Mouse (Mus musculus) small intestine, adult 2 months (tissue): ENCODE measurements around the gene C4b.
"Not testable (repeated sequence)": the region's sequence is repeated elsewhere in the genome, so short reads cannot be mapped to it uniquely, and the experiment has no call there.

Source experiments
- CTCF ChIP-seq: fragments of 200-500 bp; IDR thresholded peaks from 2 replicates; pipeline ENCODE4 v1.5.1; 2012; ENCODE audit warnings: low read depth, mild to moderate bottlenecking, control low read depth, inconsistent platforms, low read length, moderate library complexity, mixed read lengths; ENCODE audit not compliant: insufficient replicate concordance, insufficient read length; ENCODE audit errors: extremely low read depth
- POLR2A ChIP-seq: fragments of 200-500 bp; IDR thresholded peaks from 2 replicates; pipeline ENCODE4 v1.6.1; 2012; ENCODE audit warnings: low read depth, mild to moderate bottlenecking, control low read depth, inconsistent platforms, low read length, moderate library complexity

DNA sequence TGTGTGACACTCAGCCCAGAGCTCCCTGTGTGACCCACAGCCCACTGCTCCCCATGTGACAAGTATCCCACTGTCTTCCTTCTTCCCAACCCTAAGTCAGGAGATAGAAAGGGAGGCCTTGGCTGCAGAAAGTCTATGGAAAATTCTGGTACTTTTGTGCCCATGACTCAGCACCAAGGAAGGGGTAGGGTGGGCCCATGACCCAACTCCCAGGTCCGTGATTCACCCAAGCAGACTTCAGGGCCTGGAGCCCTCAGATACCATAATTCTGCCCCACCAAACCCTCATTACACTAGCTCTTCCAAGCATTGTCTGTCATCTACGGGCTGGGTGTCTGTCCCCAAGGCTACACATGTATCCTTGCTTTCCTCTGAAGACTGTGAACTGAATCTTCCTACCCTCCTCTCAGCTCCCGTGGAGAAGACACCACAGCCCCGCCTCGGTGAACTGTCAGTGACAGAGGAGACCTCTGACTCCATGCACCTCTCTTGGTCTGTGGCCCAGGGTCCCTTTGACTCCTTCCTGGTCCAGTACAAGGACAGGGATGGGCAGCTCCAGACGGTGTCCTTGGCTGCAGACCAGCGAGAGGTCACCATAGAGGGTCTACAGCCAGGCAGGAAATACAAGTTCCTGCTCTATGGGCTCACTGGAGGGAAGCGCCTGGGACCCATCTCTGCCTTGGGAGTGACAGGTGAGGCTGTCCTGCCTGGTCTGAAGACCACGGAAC, 29.3 kb downstream of the C4b start:
- TF ChIP-seq POLR2A, CTCF: not testable (repeated sequence)
